Mouse (Mus musculus) brain, embryonic 14.5 days (tissue): ENCODE results near the gene Cilp.

Experiments
- CTCF ChIP-seq: fragments of 200-500 bp; IDR thresholded peaks from 2 replicates; pipeline ENCODE4 v1.5.1; 2012; ENCODE audit warnings: inconsistent platforms, mild to moderate bottlenecking, moderate library complexity, borderline replicate concordance; ENCODE audit not compliant: insufficient read depth, insufficient read length; ENCODE audit errors: extremely low read depth
- POLR2A ChIP-seq: fragments of 200-500 bp; IDR thresholded peaks from 2 replicates; pipeline ENCODE4 v1.6.1; 2012; ENCODE audit warnings: mild to moderate bottlenecking, inconsistent platforms, borderline replicate concordance; ENCODE audit not compliant: poor library complexity, insufficient read depth, insufficient read length, severe bottlenecking; ENCODE audit errors: extremely low read depth

- TF ChIP-seq CTCF (peak; percentile 19; the same call in 1 of the 2 replicates), POLR2A (no peak)
These were observed 34.7 kb upstream of the Cilp start for GRCm38 (mm10) chr9:65230250-65230649.
